Mouse (Mus musculus): ENCODE data around the gene Tas2r114.

Tas2r114 gene

GRCm38 (mm10) chr6:131689963-131690362 lies at the start of gene Tas2r114:
TSS of gene Tas2r114 (minus strand) at chr6:131690063.
- Histone ChIP-seq H3K4me3 (replicated peaks; ENCODE audit: low read length) (no peak within 1 kb of the TSS), H3K9me3 (ENCODE audit: low read length) (no peaks in the 10 kb centered on the region), H3K4me1 (replicated peaks; ENCODE audit: low read depth, low read length) (no peaks in the 10 kb centered on the region), H3K27me3 (ENCODE audit: insufficient read depth, low read length) (no peaks in the 10 kb centered on the region), H3K36me3 (ENCODE audit: insufficient read depth, low read length) (no peaks in the 10 kb centered on the region)
- no peak for TF ChIP-seq CTCF (conservative IDR thresholded peaks at IDR 0.05; ENCODE audit: low read length)
- TF ChIP-seq POU5F1 (IDR thresholded peaks at IDR 0.05; ENCODE audit: borderline replicate concordance, low read length) = no peak
- no peak for TF ChIP-seq NANOG (IDR thresholded peaks at IDR 0.05; ENCODE audit: borderline replicate concordance, low read length)

GRCm38 (mm10) chr6:131712803-131713202 lies 22.9 kb upstream of the Tas2r114 start:
- Histone ChIP-seq H3K4me3 (replicated peaks; ENCODE audit: low read length) (no peak overlapping the region), H3K4me1 (replicated peaks; ENCODE audit: low read depth, low read length) (no peaks in the 10 kb centered on the region), H3K27me3 (ENCODE audit: insufficient read depth, low read length) (no peaks in the 10 kb centered on the region), H3K9me3 (ENCODE audit: low read length) (peaks cover 10% of the 10 kb centered on the region), H3K36me3 (ENCODE audit: insufficient read depth, low read length) (no peaks in the 10 kb centered on the region)
- TF ChIP-seq CTCF (conservative IDR thresholded peaks at IDR 0.05; ENCODE audit: low read length) (peak; percentile 80), POU5F1 (IDR thresholded peaks at IDR 0.05; ENCODE audit: borderline replicate concordance, low read length) (no peak)

GRCm38 (mm10) chr6:131687395-131687794 lies 2.5 kb downstream of the Tas2r114 start, which contains the start of gene Tas2r105:
TSS of gene Tas2r105 (minus strand) at chr6:131687495.
- H3K4me3 ChIP-seq (replicated peaks; ENCODE audit: low read length) = no peak within 1 kb of the TSS
- no peaks in the 10 kb centered on the region for H3K9me3 ChIP-seq (ENCODE audit: low read length)
- no peaks in the 10 kb centered on the region for H3K27me3 ChIP-seq (ENCODE audit: insufficient read depth, low read length)
- TF ChIP-seq CTCF (conservative IDR thresholded peaks at IDR 0.05; ENCODE audit: low read length) (no peak), NANOG (IDR thresholded peaks at IDR 0.05; ENCODE audit: borderline replicate concordance, low read length) (no peak), POU5F1 (IDR thresholded peaks at IDR 0.05; ENCODE audit: borderline replicate concordance, low read length) (no peak)
- H3K36me3 ChIP-seq (ENCODE audit: insufficient read depth, low read length) = no peaks in the 10 kb centered on the region
- no peaks in the 10 kb centered on the region for H3K4me1 ChIP-seq (replicated peaks; ENCODE audit: low read depth, low read length)

- no peak for TF ChIP-seq NANOG (IDR thresholded peaks at IDR 0.05; ENCODE audit: borderline replicate concordance, low read length)
- TF ChIP-seq POU5F1 (IDR thresholded peaks at IDR 0.05; ENCODE audit: borderline replicate concordance, low read length) = no peak
- no peak for TF ChIP-seq CTCF (conservative IDR thresholded peaks at IDR 0.05; ENCODE audit: low read length)
- Histone ChIP-seq H3K4me3 (replicated peaks; ENCODE audit: low read length) (no peak within 1 kb of the TSS), H3K4me1 (replicated peaks; ENCODE audit: low read depth, low read length) (no peaks in the 10 kb centered on the region), H3K27me3 (ENCODE audit: insufficient read depth, low read length) (no peaks in the 10 kb centered on the region), H3K36me3 (ENCODE audit: insufficient read depth, low read length) (no peaks in the 10 kb centered on the region), H3K9me3 (ENCODE audit: low read length) (no peaks in the 10 kb centered on the region)
These were observed 4.2 kb downstream of the Tas2r114 start, which contains the start of gene Tas2r104 for GRCm38 (mm10) chr6:131685644-131686043. TSS of gene Tas2r104 (minus strand) at chr6:131685744.

GRCm38 (mm10) chr6:131678786-131679185 lies 11.1 kb downstream of the Tas2r114 start, which contains the start of gene Tas2r106:
TSS of gene Tas2r106 (minus strand) at chr6:131678886.
- Histone ChIP-seq H3K27me3 (ENCODE audit: insufficient read depth, low read length) (no peaks in the 10 kb centered on the region), H3K4me3 (replicated peaks; ENCODE audit: low read length) (no peak within 1 kb of the TSS), H3K4me1 (replicated peaks; ENCODE audit: low read depth, low read length) (no peaks in the 10 kb centered on the region), H3K9me3 (ENCODE audit: low read length) (no peaks in the 10 kb centered on the region), H3K36me3 (ENCODE audit: insufficient read depth, low read length) (no peaks in the 10 kb centered on the region)
- TF ChIP-seq NANOG (IDR thresholded peaks at IDR 0.05; ENCODE audit: borderline replicate concordance, low read length) (no peak), POU5F1 (IDR thresholded peaks at IDR 0.05; ENCODE audit: borderline replicate concordance, low read length) (no peak), CTCF (conservative IDR thresholded peaks at IDR 0.05; ENCODE audit: low read length) (no peak)

- Histone ChIP-seq H3K36me3 (ENCODE audit: insufficient read depth, low read length) (no peaks in the 10 kb centered on the region), H3K4me3 (replicated peaks; ENCODE audit: low read length) (no peak within 1 kb of the TSS), H3K4me1 (replicated peaks; ENCODE audit: low read depth, low read length) (no peaks in the 10 kb centered on the region), H3K27me3 (ENCODE audit: insufficient read depth, low read length) (no peaks in the 10 kb centered on the region), H3K9me3 (ENCODE audit: low read length) (no peaks in the 10 kb centered on the region)
- TF ChIP-seq NANOG (IDR thresholded peaks at IDR 0.05; ENCODE audit: borderline replicate concordance, low read length) = no peak
- no peak for TF ChIP-seq CTCF (conservative IDR thresholded peaks at IDR 0.05; ENCODE audit: low read length)
- TF ChIP-seq POU5F1 (IDR thresholded peaks at IDR 0.05; ENCODE audit: borderline replicate concordance, low read length) = no peak
These were observed 29.8 kb downstream of the Tas2r114 start, which contains the start of gene Tas2r107 for GRCm38 (mm10) chr6:131660049-131660448. TSS of gene Tas2r107 (minus strand) at chr6:131660149.
